Mouse (Mus musculus) heart, embryonic 13.5 days (tissue): ENCODE results near the gene Klhl33. TPM values are rescaled to one million over a fixed set of nuclear protein-coding genes. Genes with fewer than 3 reads are reported as not detected.

ENCODE experiments used
- polyA plus RNA-seq: library from polyadenylated mRNA; unstranded; fragments of >200 nt; fragmentation: Nextera tagmentation; extraction: Ambion mirVana; gene quantifications from 2 replicates; pipeline ENCODE4 v1.2.1, GENCODE M21; 2015

Klhl33 gene
- polyA plus RNA-seq, 1 experiment from 2014 or later, result 0.45 TPM

Other genes starting within 250 kb of the Klhl33 start
- not detected in 2 replicates for gene Olfr747, start 204.3 kb downstream of the Klhl33 start, polyA plus RNA-seq
- gene Olfr748, start 190.1 kb downstream of the Klhl33 start, polyA plus RNA-seq, result not detected in 2 replicates
- not detected in 2 replicates for gene Olfr749, start 152.4 kb downstream of the Klhl33 start, polyA plus RNA-seq
- 48.8 and 51.4 TPM in 2 replicates for gene Ttc5, start 112.0 kb downstream of the Klhl33 start, polyA plus RNA-seq
- not detected in 2 replicates for gene Ccnb1ip1, start 89.8 kb downstream of the Klhl33 start, polyA plus RNA-seq
- 35.1 and 41.6 TPM in 2 replicates for gene Parp2, start 89.7 kb downstream of the Klhl33 start, polyA plus RNA-seq
- 4.5 and 5.1 TPM in 2 replicates for gene Tep1, start 26.9 kb downstream of the Klhl33 start, polyA plus RNA-seq
- 112 and 131 TPM in 2 replicates for gene Osgep, start 27.4 kb upstream of the Klhl33 start, polyA plus RNA-seq
- 148 TPM in 2 replicates for gene Apex1, start 27.5 kb upstream of the Klhl33 start, polyA plus RNA-seq
- 34.9 and 38.2 TPM in 2 replicates for gene Pip4p1, start 33.3 kb upstream of the Klhl33 start, polyA plus RNA-seq
- 36.5 and 41.3 TPM in 2 replicates for gene Pnp, start 33.6 kb upstream of the Klhl33 start, polyA plus RNA-seq
- gene Gm49342, start 47.0 kb upstream of the Klhl33 start, polyA plus RNA-seq, result not detected in 2 replicates
- 0.74 TPM in 1 of 2 replicates, not detected in the other for gene Pnp2, start 58.5 kb upstream of the Klhl33 start, polyA plus RNA-seq
- gene Rnase10, start 110.2 kb upstream of the Klhl33 start, polyA plus RNA-seq, result 0.34 and 0.40 TPM in 2 replicates
- not detected in 2 replicates for gene Rnase9, start 144.4 kb upstream of the Klhl33 start, polyA plus RNA-seq
- not detected in 2 replicates for gene Rnase11, start 152.7 kb upstream of the Klhl33 start, polyA plus RNA-seq
- gene Rnase12, start 160.2 kb upstream of the Klhl33 start, polyA plus RNA-seq, result 0.99 and 1.1 TPM in 2 replicates
- not detected in 2 replicates for gene Olfr750, start 176.9 kb upstream of the Klhl33 start, polyA plus RNA-seq
- 20.5 and 21.4 TPM in 2 replicates for gene Rnase4, start 193.6 kb upstream of the Klhl33 start, polyA plus RNA-seq
- 3.6 and 3.9 TPM in 2 replicates for gene Ang, start 193.6 kb upstream of the Klhl33 start, polyA plus RNA-seq
- not detected in 2 replicates for gene Eddm3b, start 216.9 kb upstream of the Klhl33 start, polyA plus RNA-seq
- gene Rnase6, start 226.4 kb upstream of the Klhl33 start, polyA plus RNA-seq, result 0.32 and 0.70 TPM in 2 replicates
- 0.39 and 0.49 TPM in 2 replicates for gene Rnase1, start 249.3 kb upstream of the Klhl33 start, polyA plus RNA-seq